Mouse (Mus musculus): ENCODE results near the gene Tenm3. TPM values are rescaled to one million over a fixed set of nuclear protein-coding genes. Genes with fewer than 3 reads are reported as not detected.
A peak's percentile ranks its signal among the peaks of the same experiment; 100 is the strongest.

Gene Tenm3
- polyA plus RNA-seq, 1 experiment from 2014 or later: 7.0 TPM

DNA sequence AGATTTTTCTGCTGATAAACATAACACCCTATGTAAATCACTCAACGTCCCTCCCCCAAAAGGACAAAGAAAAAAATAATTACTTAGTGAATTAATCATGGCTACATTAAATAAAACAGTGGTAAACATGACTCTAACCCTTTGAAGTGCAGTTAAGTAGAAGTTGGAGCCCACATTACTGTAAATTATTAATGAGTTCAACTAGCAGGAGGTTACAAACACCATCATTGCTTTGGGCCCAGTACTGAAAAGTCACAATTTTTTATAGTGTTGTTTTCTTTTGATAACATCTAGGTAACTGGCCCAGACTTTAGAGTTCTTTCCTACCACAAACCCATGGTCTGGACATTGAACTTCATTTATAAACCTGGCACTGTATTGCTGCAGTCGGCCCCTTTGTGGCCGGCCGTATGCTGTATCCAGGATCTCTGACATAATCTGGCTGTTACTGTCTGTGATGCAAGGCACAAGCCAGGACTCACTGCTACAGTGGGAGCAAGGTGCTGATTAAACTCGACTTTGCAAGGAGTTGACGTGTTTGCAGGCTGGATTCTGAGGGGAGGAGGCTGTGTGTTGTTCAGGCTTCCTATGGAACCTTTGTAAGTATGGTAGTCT, 602.7 kb downstream of the Tenm3 start:
- Histone ChIP-seq H3K36me3 (peaks cover 38% of the 10 kb centered on the region), H3K9ac (no peak overlapping the region), H3K27ac (replicated peaks) (no peak overlapping the region), H3K9me3 (no peaks in the 10 kb centered on the region), H3K4me3 (no peak overlapping the region), H3K4me2 (no peak overlapping the region), H3K27me3 (replicated peaks) (no peaks in the 10 kb centered on the region), H3K4me1 (no peaks in the 10 kb centered on the region)
- ATAC-seq (ENCODE audit: extremely low read depth, insufficient number of reproducible peaks, low FRiP score, low TSS enrichment): no peak
- 44% methylated on average over 6 of the region's 6 CpGs for WGBS

DNA sequence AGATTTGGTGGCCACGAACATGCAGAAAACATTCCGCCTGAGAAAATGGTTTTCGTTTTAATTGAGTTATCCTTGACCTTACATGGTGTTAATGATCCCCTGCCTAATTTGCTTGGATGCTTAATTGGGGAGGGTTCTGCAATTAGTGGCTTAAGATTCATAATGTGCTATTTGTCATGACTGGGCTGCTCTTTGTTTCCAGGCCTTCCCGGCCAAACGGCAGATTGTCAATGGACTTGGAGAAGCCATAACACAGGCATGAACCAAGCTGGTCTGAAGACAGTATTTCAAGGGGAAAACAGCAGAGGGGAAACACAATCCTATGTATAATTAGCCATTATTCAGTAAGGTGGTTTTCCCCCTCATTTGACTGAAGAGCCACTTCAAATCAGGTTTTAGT, 606.8 kb downstream of the Tenm3 start:
- Histone ChIP-seq H3K4me3 (no peak overlapping the region), H3K4me2 (no peak overlapping the region), H3K9ac (no peak overlapping the region), H3K36me3 (peaks cover 52% of the 10 kb centered on the region), H3K27ac (replicated peaks) (no peak overlapping the region), H3K27me3 (replicated peaks) (no peaks in the 10 kb centered on the region), H3K9me3 (0 out of 2 replicates have a peak, but pooled peaks cover 6% of the 10 kb centered on the region), H3K4me1 (peaks cover 18% of the 10 kb centered on the region)
- no peak for ATAC-seq (ENCODE audit: extremely low read depth, insufficient number of reproducible peaks, low FRiP score, low TSS enrichment)
- WGBS: 89% methylated on average over 5 of the region's 5 CpGs

GRCm38 (mm10) chr8:48232927-48233326, 610.8 kb downstream of the Tenm3 start:
- H3K4me2 ChIP-seq: no peak overlapping the region
- H3K9ac ChIP-seq: no peak overlapping the region
- H3K4me1 ChIP-seq: peaks cover 21% of the 10 kb centered on the region
- no peak overlapping the region for H3K27ac ChIP-seq (replicated peaks)
- peaks cover 50% of the 10 kb centered on the region for H3K36me3 ChIP-seq
- 0 out of 2 replicates have a peak, but pooled peaks cover 6% of the 10 kb centered on the region for H3K9me3 ChIP-seq
- WGBS: 50% methylated on average over 7 of the region's 7 CpGs
- no peak overlapping the region for H3K4me3 ChIP-seq
- no peaks in the 10 kb centered on the region for H3K27me3 ChIP-seq (replicated peaks)
- no peak for ATAC-seq (ENCODE audit: extremely low read depth, insufficient number of reproducible peaks, low FRiP score, low TSS enrichment)

- no peak overlapping the region for H3K9ac ChIP-seq
- WGBS: 74% methylated on average over 9 of the region's 9 CpGs
- H3K4me2 ChIP-seq: no peak overlapping the region
- H3K4me1 ChIP-seq: peaks cover 21% of the 10 kb centered on the region
- H3K27ac ChIP-seq (replicated peaks): no peak overlapping the region
- no peaks in the 10 kb centered on the region for H3K27me3 ChIP-seq (replicated peaks)
- H3K9me3 ChIP-seq: 0 out of 2 replicates have a peak, but pooled peaks cover 6% of the 10 kb centered on the region
- ATAC-seq (ENCODE audit: extremely low read depth, insufficient number of reproducible peaks, low FRiP score, low TSS enrichment): no peak
- no peak overlapping the region for H3K4me3 ChIP-seq
- H3K36me3 ChIP-seq: peaks cover 47% of the 10 kb centered on the region
Measured at GRCm38 (mm10) chr8:48231882-48232281, 611.9 kb downstream of the Tenm3 start.

GRCm38 (mm10) chr8:48231389-48231788, 612.4 kb downstream of the Tenm3 start:
- peaks cover 21% of the 10 kb centered on the region for H3K4me1 ChIP-seq
- peaks cover 42% of the 10 kb centered on the region for H3K36me3 ChIP-seq
- H3K9ac ChIP-seq: no peak overlapping the region
- no peak overlapping the region for H3K4me3 ChIP-seq
- H3K4me2 ChIP-seq: no peak overlapping the region
- H3K9me3 ChIP-seq: 0 out of 2 replicates have a peak, but pooled peaks cover 6% of the 10 kb centered on the region
- ATAC-seq (ENCODE audit: extremely low read depth, insufficient number of reproducible peaks, low FRiP score, low TSS enrichment): no peak
- no peak overlapping the region for H3K27ac ChIP-seq (replicated peaks)
- WGBS: 87% methylated on average over 9 of the region's 9 CpGs
- no peaks in the 10 kb centered on the region for H3K27me3 ChIP-seq (replicated peaks)

DNA sequence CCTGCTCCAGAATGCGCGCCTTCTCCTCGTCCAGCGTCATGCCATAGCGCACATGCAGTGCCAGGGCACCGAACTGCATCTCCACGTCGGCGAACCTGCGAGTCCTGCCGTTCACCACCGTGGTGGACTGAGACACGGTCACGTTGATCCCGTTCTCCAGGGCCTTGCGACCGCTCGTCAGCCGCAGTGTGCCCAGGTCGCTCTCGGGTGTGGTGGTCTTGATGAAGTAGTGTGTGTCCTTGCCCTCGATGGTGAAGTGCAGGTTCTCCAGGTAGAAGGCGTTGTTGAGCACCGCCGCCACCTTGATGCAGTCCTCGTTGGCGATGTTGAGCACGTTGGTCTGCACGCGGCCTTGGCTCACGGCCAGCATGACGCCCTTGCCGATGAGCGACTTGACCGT, 615.1 kb downstream of the Tenm3 start:
- no peak overlapping the region for H3K4me3 ChIP-seq
- no peak overlapping the region for H3K9ac ChIP-seq
- H3K9me3 ChIP-seq: no peaks in the 10 kb centered on the region
- no peak overlapping the region for H3K27ac ChIP-seq (replicated peaks)
- H3K4me1 ChIP-seq: peaks cover 25% of the 10 kb centered on the region
- H3K4me2 ChIP-seq: no peak overlapping the region
- no peaks in the 10 kb centered on the region for H3K27me3 ChIP-seq (replicated peaks)
- 93% methylated on average over 35 of the region's 35 CpGs for WGBS
- ATAC-seq (ENCODE audit: extremely low read depth, insufficient number of reproducible peaks, low FRiP score, low TSS enrichment): no peak
- peaks cover 24% of the 10 kb centered on the region for H3K36me3 ChIP-seq

GRCm38 (mm10) chr8:48224753-48225152, 619.0 kb downstream of the Tenm3 start:
- peak overlapping the region; percentile 65 for H3K4me2 ChIP-seq
- H3K9ac ChIP-seq: peak overlapping the region; percentile 40; the same call in 1 of the 2 replicates
- H3K36me3 ChIP-seq: peaks cover 19% of the 10 kb centered on the region
- H3K4me1 ChIP-seq: peaks cover 19% of the 10 kb centered on the region; the same call in 1 of the 2 replicates
- H3K27me3 ChIP-seq (replicated peaks): peaks cover 4% of the 10 kb centered on the region; the same call in 1 of the 2 replicates
- H3K27ac ChIP-seq (replicated peaks): no peak overlapping the region
- H3K4me3 ChIP-seq: peak overlapping the region; percentile 36
- whole genome bisulfite sequencing: 31% methylated on average over 11 of the region's 11 CpGs
- H3K9me3 ChIP-seq: no peaks in the 10 kb centered on the region
- ATAC-seq (ENCODE audit: extremely low read depth, insufficient number of reproducible peaks, low FRiP score, low TSS enrichment): no peak

GRCm38 (mm10) chr8:48222429-48222769, 621.4 kb downstream of the Tenm3 start:
- no peaks in the 10 kb centered on the region for H3K9me3 ChIP-seq
- peaks cover 19% of the 10 kb centered on the region; the same call in 1 of the 2 replicates for H3K4me1 ChIP-seq
- WGBS: 9% methylated on average over 11 of the region's 11 CpGs
- no peak; the same call in 1 of the 2 replicates for ATAC-seq (ENCODE audit: extremely low read depth, insufficient number of reproducible peaks, low FRiP score, low TSS enrichment)
- H3K9ac ChIP-seq: peak overlapping the region; percentile 79
- H3K27ac ChIP-seq (replicated peaks): no peak overlapping the region
- no peaks in the 10 kb centered on the region for H3K36me3 ChIP-seq
- H3K4me3 ChIP-seq: peak overlapping the region; percentile 52
- H3K4me2 ChIP-seq: peak overlapping the region; percentile 77
- peaks cover 4% of the 10 kb centered on the region; the same call in 1 of the 2 replicates for H3K27me3 ChIP-seq (replicated peaks)

DNA sequence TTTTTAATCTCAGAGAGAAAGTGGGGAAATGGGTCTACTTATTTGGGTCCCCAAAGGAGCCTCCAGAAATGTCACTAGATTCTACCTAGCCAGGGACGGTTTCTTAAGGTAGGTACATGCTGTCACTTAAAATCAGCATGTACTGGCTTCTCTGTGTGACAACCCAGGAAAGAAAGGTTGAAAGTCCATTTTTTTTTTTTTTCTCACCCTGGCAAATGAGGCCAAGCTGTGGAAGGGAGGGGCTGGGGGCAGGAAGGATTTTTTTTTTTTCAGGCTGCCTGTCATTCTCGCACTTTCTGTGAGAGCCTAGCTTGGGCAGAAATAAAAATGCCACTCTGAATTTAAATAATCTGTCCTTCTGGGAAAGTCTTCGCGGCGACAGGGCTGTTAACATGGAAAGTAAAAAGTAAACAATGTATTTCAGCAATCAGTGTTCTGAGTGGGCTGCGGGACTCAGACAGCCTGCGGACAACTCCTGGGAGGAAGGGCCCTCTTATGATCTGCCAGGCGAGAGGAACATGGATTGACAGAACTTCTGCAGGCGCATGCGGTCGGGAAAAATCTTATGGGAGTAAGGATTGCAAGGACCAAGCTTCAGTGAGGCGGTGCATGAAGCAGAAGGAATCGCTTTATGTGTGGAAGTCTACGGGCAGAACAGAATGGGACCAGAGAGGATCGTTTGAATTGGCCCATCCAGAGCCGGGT, 621.9 kb downstream of the Tenm3 start:
- Histone ChIP-seq H3K4me1 (peaks cover 19% of the 10 kb centered on the region; the same call in 1 of the 2 replicates), H3K36me3 (no peaks in the 10 kb centered on the region), H3K4me2 (peak overlapping the region; percentile 77), H3K27me3 (replicated peaks) (peaks cover 4% of the 10 kb centered on the region; the same call in 1 of the 2 replicates), H3K9me3 (no peaks in the 10 kb centered on the region), H3K27ac (replicated peaks) (no peak overlapping the region), H3K4me3 (peak overlapping the region; percentile 52), H3K9ac (peak overlapping the region; percentile 79)
- WGBS: 21% methylated on average over 16 of the region's 16 CpGs
- no peak for ATAC-seq (ENCODE audit: extremely low read depth, insufficient number of reproducible peaks, low FRiP score, low TSS enrichment)

- H3K4me2 ChIP-seq: peak overlapping the region; percentile 77
Measured at GRCm38 (mm10) chr8:48221304-48221703, 622.4 kb downstream of the Tenm3 start.

GRCm38 (mm10) chr8:48220529-48221181, 623.1 kb downstream of the Tenm3 start:
- H3K27ac ChIP-seq (replicated peaks): no peak overlapping the region
- no peak overlapping the region for H3K4me3 ChIP-seq
- no peaks in the 10 kb centered on the region for H3K9me3 ChIP-seq
- WGBS: 81% methylated on average over 25 of the region's 25 CpGs
- peaks cover 4% of the 10 kb centered on the region; the same call in 1 of the 2 replicates for H3K27me3 ChIP-seq (replicated peaks)
- H3K4me1 ChIP-seq: peaks cover 19% of the 10 kb centered on the region; the same call in 1 of the 2 replicates
- H3K36me3 ChIP-seq: no peaks in the 10 kb centered on the region
- no peak overlapping the region for H3K9ac ChIP-seq
- ATAC-seq (ENCODE audit: extremely low read depth, insufficient number of reproducible peaks, low FRiP score, low TSS enrichment): no peak
- H3K4me2 ChIP-seq: no peak overlapping the region

More at GRCm38 (mm10) chr8:48221304-48221703, 622.4 kb downstream of the Tenm3 start:
- Histone ChIP-seq H3K36me3 (no peaks in the 10 kb centered on the region), H3K9me3 (no peaks in the 10 kb centered on the region), H3K9ac (no peak overlapping the region), H3K4me1 (peaks cover 19% of the 10 kb centered on the region; the same call in 1 of the 2 replicates), H3K27me3 (replicated peaks) (peaks cover 4% of the 10 kb centered on the region; the same call in 1 of the 2 replicates), H3K27ac (replicated peaks) (no peak overlapping the region), H3K4me3 (peak overlapping the region; percentile 52; the same call in 1 of the 2 replicates)
- no peak for ATAC-seq (ENCODE audit: extremely low read depth, insufficient number of reproducible peaks, low FRiP score, low TSS enrichment)
- WGBS: 55% methylated on average over 11 of the region's 11 CpGs
